Mouse (Mus musculus) heart, embryonic 15.5 days (tissue): ENCODE results near the gene Map3k11. TPM values are rescaled to one million over a fixed set of nuclear protein-coding genes. Genes with fewer than 3 reads are reported as not detected.

Experiments used
- ATAC-seq: fragments of 200-750 bp; cut with Nextera tagmentation; replicated peaks from 2 replicates; pipeline ENCODE4 v1.8.0; 2017; ENCODE audit warnings: low read depth, moderate TSS enrichment; ENCODE audit not compliant: insufficient number of reproducible peaks, insufficient read depth, low FRiP score
- H3K27ac ChIP-seq: fragments of 300-500 bp; sonication (generic); 2 replicates; pipeline ENCODE4 v1.5.1; 2015; ENCODE audit warnings: mild to moderate bottlenecking, inconsistent platforms
- H3K27me3 ChIP-seq: fragments of 300-500 bp; sonication (generic); 2 replicates; pipeline ENCODE4 v1.6.1; 2015; ENCODE audit warnings: inconsistent platforms
- H3K36me3 ChIP-seq: fragments of 300-500 bp; sonication (generic); 2 replicates; pipeline ENCODE4 v1.6.1; 2015; ENCODE audit warnings: mild to moderate bottlenecking, inconsistent platforms
- H3K4me1 ChIP-seq: fragments of 300-500 bp; sonication (generic); replicated peaks from 2 replicates; pipeline ENCODE4 v1.6.1; 2015; ENCODE audit warnings: inconsistent platforms
- H3K4me2 ChIP-seq: fragments of 300-500 bp; sonication (generic); 2 replicates; pipeline ENCODE4 v1.6.1; 2015; ENCODE audit warnings: inconsistent platforms, mild to moderate bottlenecking, moderate library complexity
- H3K4me3 ChIP-seq: fragments of 300-500 bp; sonication (generic); 2 replicates; pipeline ENCODE4 v1.5.1; 2015; ENCODE audit warnings: mild to moderate bottlenecking, inconsistent platforms
- H3K9ac ChIP-seq: fragments of 300-500 bp; sonication (generic); 2 replicates; pipeline ENCODE4 v1.6.1; 2015; ENCODE audit warnings: mild to moderate bottlenecking, inconsistent platforms
- H3K9me3 ChIP-seq: fragments of 300-500 bp; sonication (generic); replicated peaks from 2 replicates; pipeline ENCODE4 v1.6.1; 2016; ENCODE audit warnings: inconsistent platforms
- WGBS: fragments of 180-500 bp; shearing (Covaris S2); methylation state at CpG from one replicate; pipeline ENCODE4 v1.1.7; 2015; ENCODE audit warnings: mixed read lengths; 5-methylcytosine and 5-hydroxymethylcytosine counted together
- polyA plus RNA-seq: library from polyadenylated mRNA; unstranded; fragments of >200 nt; fragmentation: Nextera tagmentation; extraction: Ambion mirVana; gene quantifications from 2 replicates; pipeline ENCODE4 v1.2.1, GENCODE M21; 2015

Gene Map3k11
- polyA plus RNA-seq, 1 experiment from 2014 or later = 23.7 TPM

DNA sequence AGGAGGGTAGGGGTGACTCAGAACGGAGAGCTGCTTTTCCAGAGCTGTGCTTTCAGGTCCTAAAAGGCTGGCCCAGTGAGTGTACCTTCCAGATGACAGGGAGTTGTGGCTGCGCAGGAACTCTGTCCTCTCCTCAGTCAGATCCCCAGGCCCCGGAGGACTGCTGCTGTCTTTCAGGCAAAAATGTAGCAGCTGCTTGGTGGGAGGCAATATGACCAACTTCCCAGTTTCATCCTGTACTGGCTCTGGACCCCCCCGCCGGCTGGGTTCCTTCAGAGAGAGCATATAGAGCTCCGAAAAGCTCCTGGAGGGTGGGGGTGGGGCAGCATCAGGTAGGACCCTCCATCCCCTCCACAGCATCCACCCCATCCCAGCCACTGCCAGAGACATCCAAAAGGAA, 36.0 kb upstream of the Map3k11 start:
- Histone ChIP-seq H3K9ac (no peak overlapping the region), H3K4me2 (no peak overlapping the region), H3K9me3 (no peaks in the 10 kb centered on the region), H3K4me1 (peaks cover 36% of the 10 kb centered on the region), H3K36me3 (peaks cover 47% of the 10 kb centered on the region), H3K27ac (no peak overlapping the region), H3K27me3 (peaks cover 19% of the 10 kb centered on the region), H3K4me3 (no peak overlapping the region)
- no peak for ATAC-seq
- WGBS = 83% methylated on average over 6 of the region's 6 CpGs

DNA sequence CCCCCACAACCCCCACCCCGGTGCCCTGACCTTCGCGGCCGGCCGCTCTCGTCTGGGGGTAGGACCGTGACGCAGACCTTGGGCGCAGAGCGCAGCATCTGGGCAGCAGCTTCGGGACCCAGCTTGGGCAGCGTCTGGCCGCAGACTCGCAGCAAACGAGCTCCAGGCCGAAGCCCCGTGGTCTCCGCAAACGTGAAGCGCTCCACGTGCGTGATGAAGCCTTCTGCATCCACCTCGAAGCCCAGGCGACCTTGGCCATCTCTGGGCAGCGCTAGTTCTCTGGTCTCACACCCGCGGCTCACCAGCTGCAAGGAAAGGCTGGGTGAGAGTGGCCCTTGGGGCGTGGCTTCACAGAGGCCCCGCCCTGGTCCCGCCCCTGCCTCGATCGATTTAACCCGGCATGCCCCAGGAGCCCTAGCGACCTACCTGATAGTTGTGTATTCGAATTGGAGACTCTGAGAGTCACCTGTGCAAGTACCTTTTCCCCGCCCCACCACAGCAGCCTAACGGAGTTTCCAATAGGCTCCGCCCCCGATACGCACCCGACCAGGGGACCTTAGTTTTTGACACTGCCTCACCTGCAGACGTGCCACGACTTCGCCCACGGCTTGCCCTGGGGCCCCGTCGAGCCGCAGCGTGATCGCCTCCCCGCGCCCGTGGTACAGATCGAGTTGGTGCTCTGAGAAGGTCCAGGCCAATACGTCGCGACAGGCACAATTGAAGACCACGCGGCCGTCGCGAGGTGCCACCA, 34.4 kb upstream of the Map3k11 start:
- Histone ChIP-seq H3K4me1 (peaks cover 21% of the 10 kb centered on the region), H3K9me3 (no peaks in the 10 kb centered on the region), H3K4me2 (peak overlapping the region; percentile 68), H3K27me3 (peaks cover 19% of the 10 kb centered on the region), H3K36me3 (peaks cover 42% of the 10 kb centered on the region), H3K9ac (peak overlapping the region; percentile 9; the same call in 1 of the 2 replicates), H3K4me3 (peak overlapping the region; percentile 46), H3K27ac (no peak overlapping the region)
- WGBS = 27% methylated on average over 62 of the region's 62 CpGs
- ATAC-seq = no peak

DNA sequence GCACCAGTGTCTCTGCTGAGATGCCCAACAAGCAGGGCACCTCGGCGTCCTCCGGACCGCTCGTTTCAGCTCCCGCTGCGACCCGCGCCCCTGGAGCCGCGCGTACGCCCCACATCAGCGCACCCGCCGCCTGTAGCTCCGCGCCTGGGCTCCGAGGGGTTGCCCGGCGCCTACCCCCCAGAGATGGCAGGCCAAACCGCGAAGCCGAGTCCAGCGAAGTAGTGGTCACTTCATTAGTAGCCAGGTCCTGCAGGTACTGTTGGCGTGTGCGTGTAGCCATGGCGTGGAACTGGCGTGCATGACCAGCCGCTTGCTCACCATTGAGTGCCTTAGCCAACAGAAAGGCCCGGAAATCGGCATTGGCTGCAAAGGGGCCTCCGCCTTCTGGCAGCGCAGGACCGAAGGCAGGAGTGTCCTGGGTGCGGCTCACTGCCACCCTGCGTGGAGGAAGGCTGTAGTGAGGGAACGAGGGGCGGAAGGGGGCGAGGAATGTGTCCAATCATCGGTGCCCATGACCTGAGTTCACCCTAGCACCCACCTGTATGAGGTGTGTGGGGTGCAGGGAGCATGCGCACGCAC, 33.7 kb upstream of the Map3k11 start:
- 0 out of 2 replicates have a peak, but pooled peaks have one; percentile 19 for ATAC-seq
- Histone ChIP-seq H3K9me3 (no peaks in the 10 kb centered on the region), H3K4me1 (peaks cover 14% of the 10 kb centered on the region), H3K36me3 (peaks cover 42% of the 10 kb centered on the region), H3K27me3 (peaks cover 19% of the 10 kb centered on the region), H3K4me3 (peak overlapping the region; percentile 46), H3K27ac (no peak overlapping the region), H3K4me2 (peak overlapping the region; percentile 68), H3K9ac (no peak overlapping the region; the same call in 1 of the 2 replicates)
- 34% methylated on average over 43 of the region's 43 CpGs for whole genome bisulfite sequencing

DNA sequence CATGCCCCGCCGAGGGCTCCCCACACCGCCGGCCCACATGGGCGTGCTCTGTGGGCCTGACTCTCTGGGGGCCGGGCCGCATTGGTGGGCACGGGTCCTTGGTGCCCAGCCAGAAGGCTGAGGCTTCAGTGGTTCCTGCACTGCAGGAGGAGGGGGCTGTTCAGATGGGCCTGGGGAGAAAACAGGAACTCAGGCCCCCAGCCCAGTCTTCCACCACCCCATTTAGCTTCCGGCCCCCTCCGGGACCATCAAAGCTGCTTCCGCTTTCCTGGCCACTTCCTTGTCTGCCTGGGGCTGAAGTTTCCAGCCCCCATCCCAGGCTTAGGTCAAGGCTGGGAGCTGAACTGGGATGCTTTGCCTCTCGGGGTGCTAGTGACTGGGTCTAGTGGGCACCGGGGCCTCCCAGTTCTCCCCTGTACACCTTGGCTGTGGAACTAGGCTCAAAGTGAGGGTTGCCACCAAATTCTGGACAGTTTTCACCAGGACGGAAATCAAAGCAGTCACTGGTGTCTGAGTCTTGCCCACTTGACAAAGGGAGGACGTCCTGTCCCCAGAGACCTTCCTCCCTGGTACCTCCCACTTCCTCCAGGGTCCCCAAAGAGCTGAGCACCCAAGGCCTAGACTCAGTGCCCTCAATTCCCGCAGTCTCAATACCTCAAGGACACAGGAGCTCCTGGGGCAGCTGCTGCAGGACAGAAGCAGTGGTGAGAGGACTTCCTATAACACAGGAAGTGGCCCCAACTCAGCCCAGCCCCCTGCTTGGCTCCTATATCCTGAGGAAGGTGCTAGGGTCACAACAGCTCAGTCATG, 27.4 kb upstream of the Map3k11 start:
- Histone ChIP-seq H3K9me3 (no peaks in the 10 kb centered on the region), H3K9ac (peak overlapping the region; percentile 35; the same call in 1 of the 2 replicates), H3K4me3 (peak overlapping the region; percentile 36), H3K4me2 (peak overlapping the region; percentile 56), H3K27me3 (peaks cover 1% of the 10 kb centered on the region), H3K4me1 (peaks cover 27% of the 10 kb centered on the region), H3K27ac (peak overlapping the region; percentile 89), H3K36me3 (peaks cover 20% of the 10 kb centered on the region)
- no peak for ATAC-seq
- 67% methylated on average over 16 of the region's 16 CpGs for whole genome bisulfite sequencing

DNA sequence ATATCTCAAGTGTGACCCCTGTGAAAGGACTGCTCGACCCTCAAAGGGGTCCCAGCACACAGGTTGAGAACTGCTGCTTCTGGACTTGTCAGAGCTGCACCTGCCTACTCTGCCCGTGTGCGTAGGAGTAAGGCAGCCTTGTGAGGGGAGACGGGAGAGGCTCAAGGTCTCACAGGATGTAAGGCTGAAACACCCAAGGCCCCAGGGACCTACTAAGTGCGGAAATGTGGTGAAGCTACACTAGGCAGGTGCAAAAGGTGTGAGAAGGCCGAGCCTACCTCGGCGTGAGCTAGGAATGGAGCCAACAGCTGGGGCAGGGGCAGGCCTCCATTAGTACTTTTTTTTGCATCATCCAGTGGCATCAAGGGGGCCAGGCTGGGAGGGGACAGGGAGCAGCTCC, 26.2 kb upstream of the Map3k11 start:
- Histone ChIP-seq H3K36me3 (peaks cover 27% of the 10 kb centered on the region), H3K4me2 (peak overlapping the region; percentile 56), H3K9ac (peak overlapping the region; percentile 61), H3K4me3 (peak overlapping the region; percentile 60), H3K27ac (peak overlapping the region; percentile 89), H3K4me1 (peaks cover 27% of the 10 kb centered on the region), H3K9me3 (no peaks in the 10 kb centered on the region), H3K27me3 (no peaks in the 10 kb centered on the region)
- 63% methylated on average over 8 of the region's 8 CpGs for WGBS
- no peak for ATAC-seq

DNA sequence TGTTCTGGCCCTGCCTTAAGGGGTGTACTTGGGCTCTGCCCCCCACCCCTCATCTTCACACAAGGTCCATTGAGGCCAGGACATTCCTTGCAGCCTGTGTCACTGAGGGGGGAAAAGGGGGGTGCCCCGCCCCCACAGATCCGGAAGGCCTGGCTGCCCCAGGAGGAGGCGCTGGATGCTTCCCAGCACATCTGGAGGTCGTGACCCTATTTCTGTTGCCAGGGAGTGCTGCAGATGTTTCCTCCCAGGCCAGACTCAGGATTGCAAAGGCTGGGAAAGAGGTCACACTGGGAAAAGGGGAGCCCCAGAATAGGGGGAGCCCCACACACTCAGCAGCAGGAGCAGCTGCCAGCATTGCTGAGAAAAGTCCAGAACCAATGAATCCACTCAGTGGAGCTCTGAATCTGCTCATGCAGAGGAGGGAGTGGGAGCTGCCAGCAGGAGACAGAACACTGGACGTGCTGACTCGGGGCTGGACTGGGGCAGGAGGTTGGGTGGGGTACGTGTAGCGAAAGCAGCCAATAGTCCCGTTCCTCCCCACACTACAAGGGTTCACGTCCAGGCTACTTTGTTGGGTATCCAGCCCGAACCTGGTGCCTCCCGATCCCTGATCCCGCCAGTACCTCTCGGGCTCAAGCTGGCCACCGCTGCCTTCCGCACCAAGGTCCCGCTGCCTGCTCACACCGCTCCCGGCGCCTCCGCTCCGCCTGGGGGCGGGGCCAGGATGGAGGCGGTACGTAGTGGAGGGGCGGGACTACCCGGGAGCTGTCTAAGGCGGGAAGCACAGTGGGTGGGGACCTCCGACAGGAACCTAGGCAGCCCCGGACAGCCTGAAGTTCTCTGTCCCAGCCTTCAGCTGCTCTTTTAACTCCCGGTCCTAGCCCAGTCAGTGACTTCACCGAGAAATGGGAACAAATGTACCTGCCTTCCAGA, 25.3 kb upstream of the Map3k11 start, which contains the start of gene Sipa1:
TSS of gene Sipa1 (minus strand) at position 727 of the 933 bp plus-strand sequence.
- WGBS = 2% methylated on average over 32 of the region's 32 CpGs
- Histone ChIP-seq H3K4me3 (peak within 1 kb of the TSS; percentile 60), H3K4me1 (peaks cover 27% of the 10 kb centered on the region), H3K27me3 (no peaks in the 10 kb centered on the region), H3K9ac (peak within 1 kb of the TSS; percentile 61), H3K4me2 (peak within 1 kb of the TSS; percentile 56), H3K36me3 (peaks cover 29% of the 10 kb centered on the region), H3K9me3 (no peaks in the 10 kb centered on the region), H3K27ac (peak within 1 kb of the TSS; percentile 89)
- peak; percentile 93 for ATAC-seq

DNA sequence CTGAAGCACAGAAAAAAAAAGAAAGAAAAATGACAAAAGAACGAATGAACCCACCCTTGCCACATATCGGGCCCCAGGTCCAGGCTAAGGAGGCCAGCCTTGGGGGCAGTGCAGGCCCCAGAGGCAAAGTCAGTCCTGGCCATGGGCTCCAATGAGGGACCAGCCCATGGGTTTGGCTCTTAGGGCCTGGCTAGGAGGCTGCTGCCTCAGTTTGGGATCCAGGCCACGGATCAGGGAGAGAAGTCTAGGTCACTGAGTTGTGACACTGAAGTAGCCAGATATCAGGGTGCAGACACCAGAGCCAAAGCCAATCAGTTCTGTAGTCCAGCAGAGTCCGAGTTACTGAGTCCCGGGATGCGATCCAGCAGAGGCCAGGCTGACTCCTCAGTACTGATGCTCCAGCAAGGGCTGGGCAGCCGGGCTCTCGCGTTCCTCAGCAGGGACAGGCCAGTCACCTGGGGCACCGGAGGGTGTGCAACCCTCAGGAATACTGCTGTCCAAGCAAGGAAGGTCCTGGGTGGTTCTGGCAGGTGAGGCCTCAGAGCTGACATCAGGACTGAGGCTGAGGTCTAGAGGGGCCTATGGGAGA, 23.8 kb upstream of the Map3k11 start:
- H3K36me3 ChIP-seq = peaks cover 33% of the 10 kb centered on the region

DNA sequence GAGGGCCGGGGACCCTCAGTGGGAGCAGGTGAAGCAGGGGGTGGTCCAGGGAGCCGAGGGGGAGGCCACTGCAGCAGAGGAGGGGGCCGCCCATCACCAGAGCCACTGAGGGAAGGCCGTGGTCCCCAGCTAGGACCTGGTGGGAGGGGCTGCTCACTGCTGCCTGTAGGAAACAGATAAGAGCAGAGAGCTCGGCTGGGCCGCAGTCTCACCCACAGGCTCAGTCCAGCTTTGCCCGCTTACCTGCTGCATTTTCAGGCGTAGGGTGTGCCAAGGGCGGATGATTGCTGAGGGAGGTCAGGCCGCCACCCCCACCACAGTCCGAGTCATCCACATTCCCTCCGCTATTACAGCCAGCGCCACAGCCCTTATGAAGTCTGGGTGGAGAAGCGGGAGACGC, 23.1 kb upstream of the Map3k11 start:
- Histone ChIP-seq H3K4me3 (no peak overlapping the region), H3K4me2 (no peak overlapping the region), H3K9me3 (no peaks in the 10 kb centered on the region), H3K27me3 (no peaks in the 10 kb centered on the region), H3K9ac (no peak overlapping the region), H3K36me3 (peaks cover 38% of the 10 kb centered on the region), H3K4me1 (peaks cover 27% of the 10 kb centered on the region), H3K27ac (no peak overlapping the region)
- ATAC-seq = no peak
- WGBS = 74% methylated on average over 15 of the region's 15 CpGs

More for the DNA sequence above, 23.8 kb upstream of the Map3k11 start:
- Histone ChIP-seq H3K27me3 (no peaks in the 10 kb centered on the region), H3K4me3 (no peak overlapping the region), H3K4me2 (no peak overlapping the region), H3K4me1 (peaks cover 27% of the 10 kb centered on the region), H3K9me3 (no peaks in the 10 kb centered on the region), H3K9ac (no peak overlapping the region), H3K27ac (no peak overlapping the region)
- no peak for ATAC-seq
- 90% methylated on average over 10 of the region's 10 CpGs for WGBS

DNA sequence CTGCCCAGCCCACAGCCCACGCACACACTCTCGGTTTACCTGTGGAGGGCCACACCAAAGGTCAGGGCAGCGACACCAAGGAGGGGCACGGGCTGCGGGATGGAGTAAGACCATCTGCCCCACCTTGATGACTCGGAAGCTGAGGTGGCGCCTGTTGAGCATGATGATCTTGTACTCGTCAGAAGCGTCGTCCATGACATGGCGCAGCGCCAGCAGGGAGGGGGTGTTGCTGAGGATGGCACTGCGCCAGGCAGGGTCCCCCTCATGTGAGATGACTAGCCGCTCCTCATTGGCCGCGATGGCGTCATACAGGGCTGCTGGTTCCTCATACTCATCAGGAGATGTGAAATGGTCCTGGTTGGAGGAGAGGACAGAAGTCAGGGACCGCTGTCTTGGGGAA, 22.2 kb upstream of the Map3k11 start:
- H3K36me3 ChIP-seq = peaks cover 46% of the 10 kb centered on the region
- H3K27me3 ChIP-seq = no peaks in the 10 kb centered on the region
- no peak for ATAC-seq
- 90% methylated on average over 18 of the region's 18 CpGs for WGBS
- H3K4me2 ChIP-seq = no peak overlapping the region
- H3K9ac ChIP-seq = no peak overlapping the region
- no peaks in the 10 kb centered on the region for H3K9me3 ChIP-seq
- H3K27ac ChIP-seq = no peak overlapping the region
- peaks cover 23% of the 10 kb centered on the region for H3K4me1 ChIP-seq
- no peak overlapping the region for H3K4me3 ChIP-seq

DNA sequence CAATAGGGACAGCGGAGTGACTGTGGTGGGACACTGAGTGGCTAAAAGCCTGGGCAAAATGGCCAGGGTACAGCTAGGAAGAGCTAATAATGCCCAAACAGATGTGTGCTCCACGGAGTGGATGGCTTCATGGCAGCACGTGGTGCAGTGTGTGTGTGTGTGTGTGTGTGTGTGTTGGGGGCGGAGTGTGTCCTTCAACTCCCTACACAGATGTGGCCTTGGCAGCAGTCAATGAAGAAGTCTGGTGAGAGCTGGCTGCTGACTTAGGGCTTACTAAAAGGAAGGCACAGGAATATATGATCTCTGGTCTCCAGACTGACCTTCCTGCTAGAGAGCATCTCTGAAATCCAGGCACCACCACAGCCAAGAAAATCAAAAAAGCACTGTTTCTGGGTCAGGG, 20.2 kb upstream of the Map3k11 start:
- H3K4me3 ChIP-seq = no peak overlapping the region
- H3K9ac ChIP-seq = no peak overlapping the region
- H3K4me1 ChIP-seq = peaks cover 8% of the 10 kb centered on the region
- H3K9me3 ChIP-seq = no peaks in the 10 kb centered on the region
- H3K27ac ChIP-seq = no peak overlapping the region
- peaks cover 66% of the 10 kb centered on the region for H3K36me3 ChIP-seq
- 88% methylated on average over 4 of the region's 4 CpGs for WGBS
- ATAC-seq = no peak
- no peaks in the 10 kb centered on the region for H3K27me3 ChIP-seq
- H3K4me2 ChIP-seq = no peak overlapping the region
